Mouse (Mus musculus) liver, embryonic 12.5 days (tissue): ENCODE data around the gene Ube2k. TPM values are rescaled to one million over a fixed set of nuclear protein-coding genes. Genes with fewer than 3 reads are reported as not detected.

Experiments used
- ATAC-seq: fragments of 200-750 bp; cut with Nextera tagmentation; 2 replicates; pipeline ENCODE4 v1.8.0; 2017; ENCODE audit warnings: moderate number of reproducible peaks, mild to moderate bottlenecking, moderate library complexity
- H3K27ac ChIP-seq: fragments of 300-500 bp; sonication (generic); 2 replicates; pipeline ENCODE4 v1.5.1; 2016; ENCODE audit warnings: mild to moderate bottlenecking
- H3K27me3 ChIP-seq: fragments of 300-500 bp; sonication (generic); replicated peaks from 2 replicates; pipeline ENCODE4 v1.6.1; 2016; ENCODE audit warnings: mild to moderate bottlenecking, moderate library complexity
- H3K36me3 ChIP-seq: fragments of 300-500 bp; sonication (generic); 2 replicates; pipeline ENCODE4 v1.6.1; 2016; ENCODE audit warnings: mild to moderate bottlenecking, moderate library complexity
- H3K4me1 ChIP-seq: fragments of 300-500 bp; sonication (generic); 2 replicates; pipeline ENCODE4 v1.6.1; 2016
- H3K4me2 ChIP-seq: fragments of 300-500 bp; sonication (generic); 2 replicates; pipeline ENCODE4 v1.6.1; 2016; ENCODE audit warnings: mild to moderate bottlenecking, moderate library complexity
- H3K4me3 ChIP-seq: fragments of 300-500 bp; sonication (generic); 2 replicates; pipeline ENCODE4 v1.5.1; 2016; ENCODE audit warnings: mild to moderate bottlenecking, moderate library complexity
- H3K9ac ChIP-seq: fragments of 300-500 bp; sonication (generic); 2 replicates; pipeline ENCODE4 v1.6.1; 2016; ENCODE audit warnings: mild to moderate bottlenecking, moderate library complexity
- H3K9me3 ChIP-seq: fragments of 300-500 bp; sonication (generic); replicated peaks from 2 replicates; pipeline ENCODE4 v1.6.1; 2016; ENCODE audit warnings: mild to moderate bottlenecking, moderate library complexity
- WGBS: fragments of 180-500 bp; shearing (Covaris S2); methylation state at CpG from one replicate; pipeline ENCODE4 v1.1.7; 2016; ENCODE audit not compliant: insufficient replicate concordance; 5-methylcytosine and 5-hydroxymethylcytosine counted together
- polyA plus RNA-seq: library from polyadenylated mRNA; unstranded; fragments of >200 nt; fragmentation: Nextera tagmentation; extraction: Ambion mirVana; gene quantifications from 2 replicates; pipeline ENCODE4 v1.2.1, GENCODE M21; 2016

The Ube2k gene
- polyA plus RNA-seq, 1 experiment from 2014 or later: 136 TPM

DNA sequence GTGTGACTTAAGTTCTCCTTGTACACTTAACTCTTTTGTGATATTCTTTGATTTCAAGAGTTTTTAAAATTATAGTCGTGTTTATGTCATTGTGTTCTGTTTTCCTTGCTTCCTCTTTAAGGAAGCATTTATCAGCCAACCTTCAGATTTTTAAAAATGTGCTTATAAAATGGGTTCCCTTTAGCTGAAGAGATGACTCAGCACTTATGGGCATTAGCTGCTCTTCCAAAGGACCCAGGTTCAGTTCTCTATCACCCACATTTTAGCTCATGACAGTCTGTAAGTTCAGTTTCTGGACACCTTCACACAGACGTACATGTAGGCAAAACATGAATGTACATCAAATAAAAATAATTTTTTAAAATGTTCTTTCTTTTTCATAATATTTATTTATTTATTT, 55.4 kb downstream of the Ube2k start:
- Histone ChIP-seq H3K9me3 (no peaks in the 10 kb centered on the region), H3K27me3 (no peaks in the 10 kb centered on the region), H3K4me1 (0 out of 2 replicates have a peak, but pooled peaks cover 2% of the 10 kb centered on the region), H3K4me2 (no peak overlapping the region), H3K4me3 (no peak overlapping the region), H3K9ac (no peak overlapping the region), H3K27ac (no peak overlapping the region), H3K36me3 (peaks cover 81% of the 10 kb centered on the region)
- no peak for ATAC-seq
- WGBS: 69% methylated on average over 2 of the region's 2 CpGs

DNA sequence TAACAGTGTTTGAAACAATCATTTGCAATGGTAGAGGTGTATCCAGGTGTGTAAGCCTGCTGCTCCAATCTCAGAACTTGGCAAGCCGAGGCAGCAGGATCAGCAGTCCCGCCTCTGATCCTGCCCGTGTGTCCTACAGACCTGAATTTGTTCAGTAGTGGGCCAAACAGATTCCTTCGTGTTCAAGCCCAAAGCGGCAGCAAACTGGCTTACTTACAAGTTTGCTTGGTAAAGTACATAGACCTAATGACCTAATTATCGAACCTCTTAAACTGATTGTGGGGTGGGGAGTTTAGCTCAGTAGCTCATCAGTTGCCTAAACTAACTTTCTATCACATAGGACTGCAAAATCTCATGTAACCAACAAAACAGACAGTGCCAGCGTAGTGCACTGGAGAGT, 62.6 kb downstream of the Ube2k start:
- Histone ChIP-seq H3K9ac (no peak overlapping the region), H3K27ac (no peak overlapping the region), H3K27me3 (no peaks in the 10 kb centered on the region), H3K4me3 (no peak overlapping the region), H3K9me3 (no peaks in the 10 kb centered on the region), H3K4me2 (no peak overlapping the region), H3K4me1 (no peaks in the 10 kb centered on the region), H3K36me3 (peaks cover 68% of the 10 kb centered on the region)
- no peak for ATAC-seq
- WGBS: 85% methylated on average over 7 of the region's 7 CpGs

DNA sequence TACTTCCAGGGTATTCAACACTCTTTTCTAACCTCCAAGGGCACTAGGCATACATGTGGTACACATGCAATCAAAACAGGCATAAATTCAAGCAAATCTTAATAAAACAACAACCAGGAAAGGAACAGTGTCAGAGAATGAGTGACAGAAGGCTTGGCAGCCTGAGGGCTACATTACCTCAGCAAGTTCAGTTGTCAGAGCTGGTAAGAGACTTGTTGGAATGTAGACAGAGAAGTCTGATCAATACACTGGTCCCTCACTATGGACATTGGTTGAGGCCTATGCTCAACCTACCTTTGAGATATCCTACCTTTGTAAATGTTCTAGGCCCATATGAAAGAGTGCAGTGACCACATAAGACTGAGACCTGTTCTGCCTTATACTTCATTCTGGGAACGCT, 69.8 kb downstream of the Ube2k start:
- Histone ChIP-seq H3K36me3 (peaks cover 52% of the 10 kb centered on the region), H3K4me3 (no peak overlapping the region), H3K27ac (no peak overlapping the region), H3K4me2 (no peak overlapping the region), H3K4me1 (no peaks in the 10 kb centered on the region), H3K9me3 (no peaks in the 10 kb centered on the region), H3K27me3 (no peaks in the 10 kb centered on the region), H3K9ac (no peak overlapping the region)
- 83% methylated on average over 1 of the region's 1 CpGs for WGBS
- no peak for ATAC-seq

DNA sequence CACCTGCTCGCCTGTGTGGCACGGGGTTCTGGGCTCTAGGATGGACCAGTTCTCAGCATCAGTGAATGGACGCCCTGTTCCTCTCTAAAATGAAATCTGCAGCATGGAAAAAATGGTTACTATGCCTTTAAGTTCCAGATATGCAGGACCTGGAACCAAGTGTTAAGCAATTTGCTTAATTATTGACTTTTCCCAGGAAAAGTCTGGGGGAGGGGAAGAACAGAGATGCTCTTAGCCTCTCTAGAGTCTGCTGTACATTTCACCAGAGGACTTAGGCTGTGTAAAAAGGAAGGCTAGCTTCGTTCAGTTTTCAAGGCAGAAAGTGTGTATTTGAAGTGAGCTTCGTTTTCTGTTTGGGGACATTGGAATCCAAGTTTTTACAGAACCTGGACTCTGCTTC, 72.7 kb downstream of the Ube2k start:
- peaks cover 11% of the 10 kb centered on the region for H3K4me1 ChIP-seq
- no peaks in the 10 kb centered on the region for H3K9me3 ChIP-seq
- no peak overlapping the region for H3K27ac ChIP-seq
- H3K27me3 ChIP-seq: no peaks in the 10 kb centered on the region
- peaks cover 71% of the 10 kb centered on the region for H3K36me3 ChIP-seq
- no peak overlapping the region for H3K4me2 ChIP-seq
- H3K9ac ChIP-seq: no peak overlapping the region
- ATAC-seq: no peak
- WGBS: 80% methylated on average over 5 of the region's 5 CpGs
- H3K4me3 ChIP-seq: no peak overlapping the region

DNA sequence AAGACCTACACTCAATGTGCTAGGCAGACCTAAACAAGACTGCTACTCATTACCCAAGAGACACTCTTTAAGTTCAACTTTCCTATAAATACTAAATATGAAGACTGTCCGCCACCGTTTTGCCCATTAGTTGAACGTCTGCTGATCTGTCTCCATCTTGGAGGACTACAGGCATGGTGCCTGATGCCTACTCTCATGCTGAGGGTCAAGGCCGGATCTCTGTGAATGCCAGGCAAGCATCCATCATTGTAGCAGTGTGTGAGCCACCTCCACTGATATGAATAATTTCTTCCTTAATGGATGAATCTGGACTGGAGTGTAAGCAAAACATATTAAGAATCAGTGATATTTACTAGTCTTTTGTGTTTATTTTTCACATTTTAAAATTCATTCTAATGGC, 73.5 kb downstream of the Ube2k start:
- Histone ChIP-seq H3K36me3 (peaks cover 72% of the 10 kb centered on the region), H3K4me3 (no peak overlapping the region), H3K27me3 (no peaks in the 10 kb centered on the region), H3K4me2 (no peak overlapping the region), H3K4me1 (peaks cover 11% of the 10 kb centered on the region), H3K9ac (no peak overlapping the region), H3K9me3 (no peaks in the 10 kb centered on the region), H3K27ac (no peak overlapping the region)
- ATAC-seq: no peak
- 85% methylated on average over 4 of the region's 4 CpGs for WGBS

DNA sequence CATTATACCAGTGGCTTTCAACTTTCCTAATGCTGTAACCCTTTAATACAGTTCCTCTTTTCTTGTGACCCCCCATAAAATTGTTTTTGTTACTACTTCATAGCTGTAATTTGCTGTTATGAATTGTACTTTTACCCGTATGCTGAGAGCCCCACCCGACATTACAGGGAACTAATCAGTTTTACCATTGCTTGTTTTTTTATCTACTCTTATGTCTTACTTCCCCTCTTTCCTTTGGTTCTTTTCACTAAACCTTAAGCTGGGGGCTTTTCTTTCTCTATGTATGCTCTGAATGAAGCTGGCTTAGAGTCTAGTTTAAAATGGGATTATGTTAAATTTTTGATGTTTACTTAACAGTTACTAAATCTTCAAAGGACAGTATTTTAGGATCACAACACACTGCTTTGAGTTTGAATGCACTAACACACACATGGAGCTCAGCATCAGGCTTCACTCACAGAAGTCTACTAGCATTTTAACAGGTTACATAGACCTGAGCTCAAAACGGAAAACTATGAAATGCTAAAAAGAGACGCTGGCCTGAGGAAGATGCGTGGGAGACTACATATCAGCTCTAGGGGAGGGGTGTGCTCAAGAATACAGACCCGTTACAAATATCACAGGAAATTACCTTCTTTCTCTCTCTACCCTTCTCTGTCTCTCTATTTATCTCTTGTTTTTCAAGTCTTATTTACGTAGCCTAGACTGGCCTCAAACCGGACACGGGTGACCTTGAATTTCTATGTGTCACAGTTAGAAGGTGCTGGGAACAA, 76.3 kb downstream of the Ube2k start:
- Histone ChIP-seq H3K27me3 (no peaks in the 10 kb centered on the region), H3K36me3 (peaks cover 85% of the 10 kb centered on the region), H3K27ac (no peak overlapping the region), H3K4me3 (no peak overlapping the region), H3K4me1 (peaks cover 11% of the 10 kb centered on the region), H3K4me2 (no peak overlapping the region), H3K9ac (no peak overlapping the region), H3K9me3 (no peaks in the 10 kb centered on the region)
- ATAC-seq: no peak
- WGBS: 54% methylated on average over 9 of the region's 9 CpGs

DNA sequence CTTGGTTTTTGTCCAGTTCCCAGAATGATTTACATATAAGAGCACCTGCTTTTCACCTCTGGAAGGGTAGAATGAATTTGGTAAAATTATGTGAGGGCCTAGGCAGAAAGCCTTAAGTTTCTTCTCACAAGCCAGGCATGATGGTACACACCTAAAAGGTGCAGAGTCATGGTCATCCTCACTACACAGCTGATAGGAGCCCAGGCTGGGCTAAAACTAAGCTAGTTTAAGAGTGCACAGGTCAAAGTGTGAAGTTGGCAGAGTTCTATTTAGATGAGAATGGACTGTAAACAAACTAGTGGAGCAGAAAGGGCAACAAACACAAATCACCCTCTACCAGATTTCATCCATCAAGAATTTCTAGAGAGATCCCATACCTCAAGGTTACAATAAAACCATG, 87.3 kb downstream of the Ube2k start:
- H3K4me2 ChIP-seq: no peak overlapping the region
- no peaks in the 10 kb centered on the region for H3K9me3 ChIP-seq
- H3K9ac ChIP-seq: no peak overlapping the region
- ATAC-seq: peak; percentile 84
- H3K36me3 ChIP-seq: peaks cover 80% of the 10 kb centered on the region
- peak overlapping the region; percentile 5 for H3K27ac ChIP-seq
- no peak overlapping the region for H3K4me3 ChIP-seq
- no peaks in the 10 kb centered on the region for H3K27me3 ChIP-seq
- H3K4me1 ChIP-seq: peaks cover 5% of the 10 kb centered on the region; the same call in 1 of the 2 replicates

DNA sequence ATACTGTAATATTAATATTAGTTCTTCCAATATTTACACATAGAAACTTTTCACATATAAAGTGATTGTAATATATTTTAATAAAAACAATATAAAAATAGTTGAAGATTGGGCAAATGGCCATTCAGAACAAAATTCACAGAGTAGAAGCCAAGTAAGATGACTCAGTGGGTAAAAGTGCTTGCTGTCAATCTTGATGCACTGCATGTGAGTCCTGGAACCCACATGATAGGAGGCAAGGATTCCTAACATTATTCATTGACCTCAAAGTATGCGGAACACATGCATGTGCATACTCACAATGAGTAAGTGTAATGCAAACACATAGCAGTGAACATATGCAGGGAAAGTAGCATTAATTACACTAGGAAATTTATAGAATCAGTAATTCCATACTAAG, 101.9 kb downstream of the Ube2k start:
- Histone ChIP-seq H3K9ac (no peak overlapping the region), H3K4me1 (no peaks in the 10 kb centered on the region), H3K36me3 (peaks cover 81% of the 10 kb centered on the region), H3K4me3 (no peak overlapping the region), H3K9me3 (no peaks in the 10 kb centered on the region), H3K4me2 (no peak overlapping the region), H3K27me3 (no peaks in the 10 kb centered on the region), H3K27ac (no peak overlapping the region)
- ATAC-seq: no peak
- WGBS: 91% methylated on average over 1 of the region's 1 CpGs

Other genes starting within 250 kb of the Ube2k start
- 58.1 and 59.3 TPM in 2 replicates for gene Rfc1, start 201.6 kb upstream of the Ube2k start, polyA plus RNA-seq
- 9.9 and 10.0 TPM in 2 replicates for gene Klb, start 188.9 kb upstream of the Ube2k start, polyA plus RNA-seq
- gene Rpl9, start 145.8 kb upstream of the Ube2k start, polyA plus RNA-seq: 867 and 884 TPM in 2 replicates
- 51.7 and 54.8 TPM in 2 replicates for gene Lias, start 145.7 kb upstream of the Ube2k start, polyA plus RNA-seq
- 24.1 and 26.3 TPM in 2 replicates for gene Ugdh, start 101.3 kb upstream of the Ube2k start, polyA plus RNA-seq
- not detected in 2 replicates for gene Gm43552, start 44.4 kb upstream of the Ube2k start, polyA plus RNA-seq
- gene Smim14, start within 50 bp of the Ube2k start, polyA plus RNA-seq: 45.5 and 47.4 TPM in 2 replicates
- gene Pds5a, start 161.0 kb downstream of the Ube2k start, polyA plus RNA-seq: 52.6 and 59.4 TPM in 2 replicates
- gene N4bp2, start 226.3 kb downstream of the Ube2k start, polyA plus RNA-seq: 17.9 and 18.5 TPM in 2 replicates